Mouse (Mus musculus): ENCODE results near the gene Capn9. TPM values are rescaled to one million over a fixed set of nuclear protein-coding genes. Genes with fewer than 3 reads are reported as not detected.

Gene Capn9
- total RNA-seq (2017) = not detected in 2 replicates

GRCm38 (mm10) chr8:124575811-124576210 is at the start of gene Capn9:
Gene Capn9, plus strand, starts transcription at chr8:124576111.
- no peak for ATAC-seq (replicated peaks in 1 of 2; ENCODE audit: insufficient read depth in 1 of 2, low FRiP score in 2 of 2, low TSS enrichment in 1 of 2, low read depth in 1 of 2, poor library complexity in 2 of 2, severe bottlenecking in 2 of 2)

GRCm38 (mm10) chr8:124526261-124526660 is 49.6 kb upstream of the Capn9 start:
- ATAC-seq (replicated peaks in 1 of 2; ENCODE audit: insufficient read depth in 1 of 2, low FRiP score in 2 of 2, low TSS enrichment in 1 of 2, low read depth in 1 of 2, poor library complexity in 2 of 2, severe bottlenecking in 2 of 2) = no peak

GRCm38 (mm10) chr8:124530076-124530475 is 45.8 kb upstream of the Capn9 start:
- ATAC-seq (replicated peaks in 1 of 2; ENCODE audit: insufficient read depth in 1 of 2, low FRiP score in 2 of 2, low TSS enrichment in 1 of 2, low read depth in 1 of 2, poor library complexity in 2 of 2, severe bottlenecking in 2 of 2) = no peak

- ATAC-seq (replicated peaks in 1 of 2; ENCODE audit: insufficient read depth in 1 of 2, low FRiP score in 2 of 2, low TSS enrichment in 1 of 2, low read depth in 1 of 2, poor library complexity in 2 of 2, severe bottlenecking in 2 of 2) = no peak
These were observed 45.4 kb upstream of the Capn9 start for GRCm38 (mm10) chr8:124530556-124530955.

GRCm38 (mm10) chr8:124530996-124531395 is 44.9 kb upstream of the Capn9 start:
- ATAC-seq (replicated peaks in 1 of 2; ENCODE audit: insufficient read depth in 1 of 2, low FRiP score in 2 of 2, low TSS enrichment in 1 of 2, low read depth in 1 of 2, poor library complexity in 2 of 2, severe bottlenecking in 2 of 2) = no peak

- no peak for ATAC-seq (replicated peaks in 1 of 2; ENCODE audit: insufficient read depth in 1 of 2, low FRiP score in 2 of 2, low TSS enrichment in 1 of 2, low read depth in 1 of 2, poor library complexity in 2 of 2, severe bottlenecking in 2 of 2)
These were observed 43.3 kb upstream of the Capn9 start for GRCm38 (mm10) chr8:124532626-124533025.

GRCm38 (mm10) chr8:124535451-124535850 is 40.5 kb upstream of the Capn9 start:
- no peak for ATAC-seq (replicated peaks in 1 of 2; ENCODE audit: insufficient read depth in 1 of 2, low FRiP score in 2 of 2, low TSS enrichment in 1 of 2, low read depth in 1 of 2, poor library complexity in 2 of 2, severe bottlenecking in 2 of 2)

GRCm38 (mm10) chr8:124540906-124541305 is 35.0 kb upstream of the Capn9 start:
- ATAC-seq (replicated peaks in 1 of 2; ENCODE audit: insufficient read depth in 1 of 2, low FRiP score in 2 of 2, low TSS enrichment in 1 of 2, low read depth in 1 of 2, poor library complexity in 2 of 2, severe bottlenecking in 2 of 2) = no peak

- ATAC-seq (replicated peaks in 1 of 2; ENCODE audit: insufficient read depth in 1 of 2, low FRiP score in 2 of 2, low TSS enrichment in 1 of 2, low read depth in 1 of 2, poor library complexity in 2 of 2, severe bottlenecking in 2 of 2) = no peak
These were observed 33.9 kb upstream of the Capn9 start for GRCm38 (mm10) chr8:124542001-124542400.

- no peak for ATAC-seq (replicated peaks in 1 of 2; ENCODE audit: insufficient read depth in 1 of 2, low FRiP score in 2 of 2, low TSS enrichment in 1 of 2, low read depth in 1 of 2, poor library complexity in 2 of 2, severe bottlenecking in 2 of 2)
These were observed 32.6 kb upstream of the Capn9 start for GRCm38 (mm10) chr8:124543272-124543671.

- no peak for ATAC-seq (replicated peaks in 1 of 2; ENCODE audit: insufficient read depth in 1 of 2, low FRiP score in 2 of 2, low TSS enrichment in 1 of 2, low read depth in 1 of 2, poor library complexity in 2 of 2, severe bottlenecking in 2 of 2)
These were observed 29.5 kb upstream of the Capn9 start for GRCm38 (mm10) chr8:124546371-124546770.

- ATAC-seq (replicated peaks in 1 of 2; ENCODE audit: insufficient read depth in 1 of 2, low FRiP score in 2 of 2, low TSS enrichment in 1 of 2, low read depth in 1 of 2, poor library complexity in 2 of 2, severe bottlenecking in 2 of 2) = no peak
These were observed 29.1 kb upstream of the Capn9 start for GRCm38 (mm10) chr8:124546815-124547214.

- ATAC-seq (replicated peaks in 1 of 2; ENCODE audit: insufficient read depth in 1 of 2, low FRiP score in 2 of 2, low TSS enrichment in 1 of 2, low read depth in 1 of 2, poor library complexity in 2 of 2, severe bottlenecking in 2 of 2) = no peak
These were observed 28.6 kb upstream of the Capn9 start for GRCm38 (mm10) chr8:124547269-124547668.

GRCm38 (mm10) chr8:124548187-124548586 is 27.7 kb upstream of the Capn9 start:
- ATAC-seq (replicated peaks in 1 of 2; ENCODE audit: insufficient read depth in 1 of 2, low FRiP score in 2 of 2, low TSS enrichment in 1 of 2, low read depth in 1 of 2, poor library complexity in 2 of 2, severe bottlenecking in 2 of 2) = no peak

- ATAC-seq (replicated peaks in 1 of 2; ENCODE audit: insufficient read depth in 1 of 2, low FRiP score in 2 of 2, low TSS enrichment in 1 of 2, low read depth in 1 of 2, poor library complexity in 2 of 2, severe bottlenecking in 2 of 2) = no peak
These were observed 24.8 kb upstream of the Capn9 start for GRCm38 (mm10) chr8:124551011-124551661.

GRCm38 (mm10) chr8:124555113-124555750 is 20.7 kb upstream of the Capn9 start:
- ATAC-seq (replicated peaks in 1 of 2; ENCODE audit: insufficient read depth in 1 of 2, low FRiP score in 2 of 2, low TSS enrichment in 1 of 2, low read depth in 1 of 2, poor library complexity in 2 of 2, severe bottlenecking in 2 of 2) = no peak

- ATAC-seq (replicated peaks in 1 of 2; ENCODE audit: insufficient read depth in 1 of 2, low FRiP score in 2 of 2, low TSS enrichment in 1 of 2, low read depth in 1 of 2, poor library complexity in 2 of 2, severe bottlenecking in 2 of 2) = no peak
These were observed 19.7 kb upstream of the Capn9 start for GRCm38 (mm10) chr8:124556164-124556563.

- ATAC-seq (replicated peaks in 1 of 2; ENCODE audit: insufficient read depth in 1 of 2, low FRiP score in 2 of 2, low TSS enrichment in 1 of 2, low read depth in 1 of 2, poor library complexity in 2 of 2, severe bottlenecking in 2 of 2) = no peak
These were observed 19.3 kb upstream of the Capn9 start for GRCm38 (mm10) chr8:124556658-124557057.

GRCm38 (mm10) chr8:124557476-124557875 is 18.4 kb upstream of the Capn9 start:
- ATAC-seq (replicated peaks in 1 of 2; ENCODE audit: insufficient read depth in 1 of 2, low FRiP score in 2 of 2, low TSS enrichment in 1 of 2, low read depth in 1 of 2, poor library complexity in 2 of 2, severe bottlenecking in 2 of 2) = no peak

Data from hematopoietic stem cell, adult 5-6 weeks (primary cell).